Mouse (Mus musculus): Measurements from ENCODE around the gene Cfap43.
A peak's percentile ranks its signal among the peaks of the same experiment; 100 is the strongest.

Gene Cfap43

DNA sequence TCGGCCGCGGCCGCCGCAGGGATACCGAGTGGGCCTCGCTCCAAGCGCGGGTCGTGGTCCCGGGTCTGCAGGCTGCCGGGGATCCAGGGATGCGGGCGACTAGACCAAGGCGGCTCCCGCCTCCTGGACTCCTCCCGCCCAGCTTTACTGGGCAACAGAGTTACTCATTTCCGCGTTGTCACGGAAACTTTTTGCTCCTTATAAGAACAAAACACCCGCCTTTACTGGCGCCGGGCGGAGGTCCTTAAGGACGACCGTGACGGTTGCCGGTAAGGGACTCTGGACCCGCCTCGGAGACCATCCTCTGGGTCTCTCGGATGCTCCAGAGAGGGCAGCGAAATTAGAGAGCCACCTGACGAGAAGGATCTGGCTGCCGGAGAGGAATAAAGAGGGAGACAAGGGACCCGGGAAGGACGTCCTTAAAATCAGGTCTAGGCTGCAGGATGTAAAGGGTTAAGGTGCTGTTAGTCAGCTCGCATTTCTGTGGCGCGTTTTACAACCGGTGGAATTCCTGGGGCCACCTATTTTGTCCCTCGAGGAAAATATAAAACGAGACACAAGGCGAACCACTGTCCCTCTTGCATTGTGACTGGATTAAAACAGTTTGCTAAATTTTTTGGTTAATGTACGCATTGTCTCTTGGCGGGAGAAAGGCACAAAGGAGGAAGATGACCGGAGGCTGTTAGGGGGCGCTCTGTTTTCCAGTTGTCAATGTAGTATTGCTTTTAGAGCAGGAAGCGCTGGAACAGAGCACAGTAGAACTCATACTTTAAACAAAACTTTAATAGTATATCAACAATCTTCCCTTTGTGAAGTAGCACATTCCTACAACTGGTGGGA lies at the start of gene Cfap43, which contains the start of gene Itprip:
TSS of gene Cfap43 (minus strand) at position 162 of the 840 bp plus-strand sequence.
TSS of gene Itprip (minus strand) at position 174 of the 840 bp plus-strand sequence.
- DNase-seq, result peak; percentile 87

GRCm38 (mm10) chr19:47958181-47958580 lies 39.1 kb upstream of the Cfap43 start:
- no peak for DNase-seq

DNA sequence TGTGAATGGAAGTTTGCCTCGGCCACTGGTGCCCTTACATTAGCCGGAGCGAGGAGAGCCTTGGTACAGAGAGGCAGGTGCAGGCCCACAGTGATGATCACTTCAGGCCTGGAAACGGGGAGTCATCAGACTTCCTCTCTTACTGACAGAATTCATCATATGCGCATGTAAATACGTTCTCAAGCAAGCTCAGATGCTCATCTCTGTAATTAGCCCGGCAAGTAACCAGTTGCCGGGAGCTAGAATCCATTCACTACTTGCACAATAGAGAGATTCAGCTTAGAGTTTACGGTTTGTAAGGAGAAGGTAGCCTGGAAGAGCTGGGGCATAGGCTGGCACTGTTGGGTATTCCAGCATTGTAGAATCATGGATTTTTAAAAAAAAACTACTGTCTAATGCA lies 34.1 kb upstream of the Cfap43 start:
- no peak for DNase-seq

DNA sequence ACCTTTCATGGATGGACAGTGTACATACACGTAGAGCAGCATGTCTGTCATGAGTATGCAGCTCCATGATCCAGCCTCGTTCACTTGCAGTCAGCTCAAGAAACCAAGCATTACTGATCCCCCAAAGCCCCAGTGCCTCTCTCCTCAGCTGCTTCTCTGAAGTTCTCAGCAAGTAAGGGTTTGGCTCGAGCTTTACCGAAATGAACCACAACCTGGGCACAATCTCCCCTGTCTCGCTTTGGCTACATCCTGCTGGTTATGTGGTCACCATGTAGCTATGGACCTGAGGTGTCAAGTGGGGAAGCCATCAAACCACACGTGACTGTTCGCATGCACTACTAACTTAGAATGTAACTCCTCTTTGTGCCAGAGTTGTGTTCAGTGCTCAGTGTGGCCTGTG lies 31.9 kb upstream of the Cfap43 start:
- no peak for DNase-seq

- DNase-seq, result no peak
Measured at GRCm38 (mm10) chr19:47946821-47947465, 27.9 kb upstream of the Cfap43 start.

GRCm38 (mm10) chr19:47939361-47939760 lies 20.3 kb upstream of the Cfap43 start:
- DNase-seq, result no peak

GRCm38 (mm10) chr19:47937443-47938406 lies 18.6 kb upstream of the Cfap43 start, which contains the start of gene Cfap58:
Gene Cfap58 (plus strand): TSS chr19:47937675.
- DNase-seq, result peak; percentile 62

DNA sequence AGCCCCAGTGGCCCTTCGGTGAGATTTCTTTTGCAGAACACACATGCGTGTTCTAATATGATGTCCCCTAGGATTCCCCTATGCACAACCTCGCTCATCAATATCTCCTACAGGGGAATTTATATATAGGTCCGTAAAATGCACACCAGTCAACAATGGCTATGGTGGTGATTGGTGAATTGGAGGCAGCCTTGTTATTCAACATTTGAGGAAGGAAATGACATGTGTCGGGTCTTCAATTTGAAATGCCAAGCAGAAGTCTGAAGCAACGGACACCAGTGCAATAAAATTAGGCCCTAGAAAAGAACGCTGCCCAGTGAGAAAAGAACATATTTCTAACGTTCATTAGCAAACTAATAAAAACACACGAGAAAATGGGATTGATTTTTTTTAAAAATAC lies 17.9 kb upstream of the Cfap43 start:
- no peak for DNase-seq

GRCm38 (mm10) chr19:47936490-47936889 lies 17.4 kb upstream of the Cfap43 start:
- DNase-seq, result no peak

GRCm38 (mm10) chr19:47935530-47935929 lies 16.4 kb upstream of the Cfap43 start:
- DNase-seq, result no peak

DNA sequence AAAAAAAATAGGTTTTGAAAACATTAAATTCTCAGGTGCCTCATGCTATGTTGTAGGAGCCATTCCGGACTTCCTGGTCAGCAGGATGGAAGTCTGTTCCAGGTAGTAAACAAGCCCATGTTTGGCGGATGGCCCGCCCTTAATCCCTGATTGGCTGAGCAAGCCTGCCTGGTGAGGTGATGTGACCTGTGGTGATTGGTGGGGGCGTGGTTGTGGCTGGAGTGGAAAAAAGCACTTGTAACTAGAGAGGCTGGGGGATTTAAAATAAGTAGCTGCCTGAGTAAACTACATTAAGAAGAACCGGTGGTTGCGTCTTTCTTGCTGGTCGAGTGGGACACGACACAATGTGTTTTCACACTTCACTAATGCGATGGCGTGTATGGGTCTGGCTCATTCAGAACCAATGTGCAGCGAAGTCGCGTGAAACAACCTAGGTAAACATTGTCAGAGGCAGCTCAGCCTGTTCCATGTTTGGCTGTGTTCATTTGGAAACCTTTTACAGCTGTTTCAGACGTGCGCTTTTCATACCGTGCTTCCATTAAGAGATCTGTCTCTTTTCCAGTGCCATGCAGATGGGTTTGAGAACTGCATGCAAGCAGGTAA lies 15.7 kb upstream of the Cfap43 start:
- DNase-seq, result no peak

GRCm38 (mm10) chr19:47934146-47934545 lies 15.1 kb upstream of the Cfap43 start:
- DNase-seq, result no peak

GRCm38 (mm10) chr19:47931982-47932638 lies 13.0 kb upstream of the Cfap43 start:
- peak; percentile 56 for DNase-seq

GRCm38 (mm10) chr19:47929043-47929442 lies 10.0 kb upstream of the Cfap43 start:
- peak; percentile 60 for DNase-seq

- DNase-seq, result no peak
Measured at GRCm38 (mm10) chr19:47927032-47927431, 7.9 kb upstream of the Cfap43 start.

GRCm38 (mm10) chr19:47925819-47926218 lies 6.7 kb upstream of the Cfap43 start:
- DNase-seq, result no peak

GRCm38 (mm10) chr19:47919966-47920375 lies 884 bp upstream of the Cfap43 start:
- peak; percentile 73 for DNase-seq

DNA sequence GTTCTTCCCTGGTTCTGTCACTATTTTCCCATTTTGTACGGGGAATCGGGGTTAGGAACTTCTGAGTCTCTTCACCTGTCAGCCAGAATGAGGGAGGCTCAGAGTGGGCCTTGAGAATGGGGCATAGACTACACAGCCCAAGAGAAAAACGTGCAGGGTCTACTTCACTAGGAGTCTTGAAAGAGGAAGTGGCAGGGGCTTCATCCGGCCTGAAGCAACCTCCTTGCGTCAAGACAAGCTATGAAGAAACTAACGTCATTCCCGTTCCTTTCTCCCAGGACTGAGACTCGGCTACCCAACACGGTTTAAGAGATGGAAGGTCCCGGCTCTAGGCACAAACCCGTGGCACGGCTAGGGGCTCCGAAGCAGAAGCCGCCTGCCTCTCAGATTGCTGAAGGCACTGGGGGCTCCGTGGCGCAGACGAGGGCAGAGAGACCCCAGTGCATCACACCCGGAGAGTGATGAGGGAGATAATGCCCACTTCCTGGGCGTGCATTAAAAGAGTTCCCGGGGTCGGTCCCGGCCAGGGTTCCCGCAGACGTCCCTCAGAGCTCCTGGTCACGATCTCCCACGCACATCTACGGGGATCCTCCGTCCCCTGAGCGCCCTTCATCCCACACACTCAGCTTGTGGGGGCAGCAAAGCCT lies 509 bp downstream of the Cfap43 start:
- DNase-seq, result peak; percentile 39

GRCm38 (mm10) chr19:47918016-47918415 lies 1.1 kb downstream of the Cfap43 start:
- DNase-seq, result no peak

DNA sequence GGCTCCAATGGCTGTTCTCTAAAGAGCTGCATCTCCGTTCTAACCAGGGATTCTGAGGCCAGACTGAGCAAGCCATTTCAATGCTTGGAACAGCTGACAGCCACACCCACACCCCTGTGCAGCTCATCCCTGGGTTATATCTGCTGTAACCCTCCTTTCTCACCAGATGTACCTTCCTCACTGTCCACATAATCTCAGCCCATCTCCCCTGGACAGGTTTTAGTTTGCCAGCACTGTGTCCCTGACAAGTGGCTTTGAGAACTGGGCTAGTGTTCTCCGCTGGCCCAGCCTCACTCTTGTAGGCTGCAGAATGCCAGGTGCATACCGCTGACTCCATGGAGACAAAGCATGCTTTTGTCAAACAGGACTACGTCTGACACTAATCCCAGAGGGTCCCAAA lies 1.7 kb downstream of the Cfap43 start:
- DNase-seq, result no peak

GRCm38 (mm10) chr19:47915251-47915650 lies 3.8 kb downstream of the Cfap43 start:
- no peak for DNase-seq

Measured in lung, postnatal 14 days (tissue).